Mouse (Mus musculus) kidney, adult 8-10 months (tissue): ENCODE measurements around the gene Pi4k2b.

ENCODE experiments used
- DNase-seq, 2 experiments: peaks; one replicate each; pipeline ENCODE4 v3.0.0; 2022

The Pi4k2b gene

GRCm38 (mm10) chr5:52782523-52783250, 41.3 kb downstream of the Pi4k2b start:
- peak; percentile 81 to 89 for DNase-seq

DNA sequence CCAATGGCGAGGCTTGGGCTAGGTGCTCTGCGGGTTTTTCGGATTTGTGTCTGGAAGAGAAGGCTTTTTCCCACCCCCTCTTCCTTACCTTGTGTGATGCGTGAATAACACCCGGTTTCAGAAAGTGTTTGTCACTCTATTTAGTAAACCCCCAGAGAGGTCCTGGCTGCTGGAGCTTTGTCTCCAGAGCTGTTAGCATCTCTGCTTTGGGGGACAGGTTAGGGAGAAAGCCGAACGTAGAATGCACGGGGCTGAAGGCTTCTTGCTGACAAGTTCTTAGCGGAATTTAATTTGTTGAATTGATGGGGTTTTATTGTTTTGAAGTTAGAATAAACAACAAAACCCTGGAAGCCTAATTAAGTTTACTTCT, 41.9 kb downstream of the Pi4k2b start:
- DNase-seq = no peak

DNA sequence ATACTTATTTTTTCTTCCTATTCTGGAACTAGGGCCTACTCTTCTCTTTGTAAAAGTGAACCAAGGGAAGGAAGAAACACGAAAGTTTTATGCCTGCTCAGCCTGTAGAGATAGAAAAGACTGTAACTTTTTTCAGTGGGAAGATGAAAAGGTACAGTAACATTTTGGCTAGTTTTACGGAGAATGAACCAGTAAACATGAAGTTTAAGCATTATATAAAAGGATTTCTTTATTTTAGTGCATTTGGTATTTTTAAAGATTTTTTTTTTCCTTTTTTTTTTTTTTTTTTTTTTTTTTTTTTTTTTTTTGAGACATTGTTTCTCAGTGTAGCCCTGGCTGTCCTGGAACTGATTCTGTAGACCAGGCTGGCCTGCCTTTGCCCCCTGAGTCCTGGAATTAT, 42.6 kb downstream of the Pi4k2b start:
- no peak for DNase-seq

- no peak for DNase-seq
Measured at GRCm38 (mm10) chr5:52786556-52787322, 45.4 kb downstream of the Pi4k2b start.

DNA sequence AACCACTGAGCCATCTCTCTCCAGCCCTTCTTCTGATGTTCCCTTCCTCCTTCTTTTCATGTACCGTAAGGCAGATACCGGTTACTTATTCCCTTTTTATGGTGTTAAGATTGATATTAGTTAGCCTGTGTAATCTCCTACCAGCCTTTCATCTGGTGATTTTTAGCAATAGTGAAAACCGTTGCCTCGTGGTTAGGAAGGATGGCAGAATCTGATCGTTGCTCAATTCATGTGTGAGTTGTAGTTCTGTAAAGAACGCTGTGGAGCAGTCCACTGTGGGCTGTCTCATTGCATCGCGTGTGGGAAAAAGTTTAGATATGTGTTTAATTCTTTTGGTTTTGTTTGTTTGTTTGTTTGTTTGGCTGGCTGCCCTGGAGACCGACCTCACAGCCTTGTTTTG, 51.9 kb downstream of the Pi4k2b start:
- no peak for DNase-seq

DNA sequence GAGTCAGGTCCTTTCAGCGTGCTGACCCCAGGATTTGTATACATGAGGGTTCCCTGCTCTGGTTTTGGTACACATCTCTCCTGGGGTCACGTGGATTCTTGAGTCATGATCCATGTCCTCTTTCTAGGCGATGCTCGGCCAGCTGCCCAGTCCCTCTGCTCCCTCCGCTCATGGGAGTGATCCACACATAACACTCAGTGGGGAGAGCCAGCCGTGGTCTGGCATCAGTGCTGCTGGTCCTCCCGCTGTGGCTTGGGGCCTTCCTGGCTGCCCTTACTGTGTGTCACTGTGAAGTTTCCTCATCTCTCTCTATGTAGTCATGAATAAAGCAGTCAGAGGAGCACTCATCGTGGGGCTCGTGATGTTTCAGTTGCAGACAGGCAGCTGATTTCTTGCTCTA, 52.7 kb downstream of the Pi4k2b start:
- no peak for DNase-seq

DNA sequence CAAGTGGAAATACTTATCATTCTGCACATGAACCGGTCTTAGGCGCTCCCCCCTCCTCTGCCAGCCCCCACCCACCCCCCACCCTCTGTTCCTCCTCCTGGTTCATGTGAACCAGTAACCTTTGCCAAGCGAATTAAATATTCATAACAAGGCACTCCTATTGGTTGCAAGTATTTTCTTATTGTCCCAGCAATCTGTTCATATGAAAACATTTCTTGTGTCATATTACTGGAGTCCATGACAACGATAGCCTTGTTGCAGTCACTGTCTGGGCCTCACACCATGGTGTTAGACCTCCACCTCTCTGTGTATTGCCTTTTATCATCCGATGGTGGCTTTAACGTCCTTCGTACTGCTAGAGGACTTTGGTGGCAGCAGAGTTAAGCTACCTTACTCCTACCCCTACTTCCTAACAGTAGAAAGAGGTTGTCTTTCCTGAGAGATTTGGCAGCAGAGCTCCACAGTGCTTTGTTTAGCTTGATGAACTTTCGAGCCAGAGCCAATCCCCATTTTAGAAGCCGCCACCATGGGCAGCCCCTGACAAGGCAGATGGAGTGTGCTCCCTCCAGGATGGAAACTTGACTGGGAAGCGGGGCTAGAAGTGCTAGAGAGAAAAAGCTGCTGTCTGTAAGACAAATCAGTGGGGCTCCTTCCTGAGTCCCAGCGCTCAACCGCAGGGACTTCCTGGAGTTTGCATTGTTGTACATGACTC, 58.1 kb downstream of the Pi4k2b start:
- DNase-seq = no peak

- DNase-seq = no peak
Measured at GRCm38 (mm10) chr5:52805801-52806200, 64.4 kb downstream of the Pi4k2b start.

GRCm38 (mm10) chr5:52806349-52806748, 65.0 kb downstream of the Pi4k2b start:
- no peak for DNase-seq

DNA sequence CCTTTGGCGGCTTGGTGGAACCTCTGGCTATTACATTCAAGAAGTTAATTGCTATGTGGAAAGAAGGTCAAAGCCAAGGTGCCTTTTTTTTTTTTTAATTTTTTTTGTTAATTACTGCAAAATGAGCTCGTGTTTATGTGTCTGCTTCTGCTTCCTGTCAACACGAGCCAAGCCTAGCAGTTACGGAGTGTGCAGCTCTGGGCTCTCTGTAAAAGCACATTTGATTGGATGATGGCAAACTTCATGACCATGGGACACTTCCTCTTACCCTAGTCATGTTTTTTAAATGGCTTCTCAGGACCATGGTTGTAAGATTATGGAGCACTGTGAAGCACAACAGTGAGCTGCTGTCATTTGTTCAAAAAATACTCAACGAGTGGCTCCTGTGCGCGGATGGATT, 65.7 kb downstream of the Pi4k2b start:
- DNase-seq = no peak

DNA sequence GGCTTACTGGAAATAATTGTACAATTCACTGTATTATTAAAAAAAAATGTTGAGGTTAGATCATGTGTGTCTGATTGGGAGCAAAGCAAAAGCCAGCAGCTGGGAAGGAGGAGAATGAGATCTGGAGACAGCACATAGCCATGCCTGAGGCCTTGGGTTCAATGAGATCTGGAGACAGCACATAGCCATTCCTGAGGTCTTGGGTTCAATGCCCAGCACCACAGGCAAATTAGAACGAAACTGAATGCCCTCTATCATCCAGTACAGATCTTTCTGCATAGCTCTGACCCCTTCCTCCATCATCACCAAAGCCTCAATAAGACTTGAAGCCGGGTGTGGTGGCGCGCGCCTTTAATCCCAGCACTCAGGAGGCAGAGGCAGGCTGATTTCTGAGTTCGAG, 69.1 kb downstream of the Pi4k2b start:
- DNase-seq = no peak

DNA sequence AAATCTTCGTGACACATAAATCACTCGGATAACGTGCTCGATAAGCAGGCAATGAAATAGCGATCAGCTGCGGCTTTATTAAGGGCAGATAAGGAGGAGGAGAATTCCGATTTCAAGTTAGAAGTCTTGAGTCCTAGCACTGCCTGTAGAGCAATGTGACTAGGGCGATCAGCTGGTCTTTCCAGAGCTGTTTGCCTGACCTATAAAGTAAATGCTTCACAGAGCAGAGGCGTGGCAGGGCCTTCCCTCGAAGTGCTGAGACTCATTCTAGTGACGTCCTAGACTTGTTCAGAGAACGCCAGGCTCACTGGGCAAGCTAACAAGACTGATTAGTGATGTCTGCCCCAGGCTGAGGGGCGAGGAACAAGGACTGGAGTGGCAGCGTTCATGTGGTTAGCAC, 69.7 kb downstream of the Pi4k2b start:
- no peak for DNase-seq

DNA sequence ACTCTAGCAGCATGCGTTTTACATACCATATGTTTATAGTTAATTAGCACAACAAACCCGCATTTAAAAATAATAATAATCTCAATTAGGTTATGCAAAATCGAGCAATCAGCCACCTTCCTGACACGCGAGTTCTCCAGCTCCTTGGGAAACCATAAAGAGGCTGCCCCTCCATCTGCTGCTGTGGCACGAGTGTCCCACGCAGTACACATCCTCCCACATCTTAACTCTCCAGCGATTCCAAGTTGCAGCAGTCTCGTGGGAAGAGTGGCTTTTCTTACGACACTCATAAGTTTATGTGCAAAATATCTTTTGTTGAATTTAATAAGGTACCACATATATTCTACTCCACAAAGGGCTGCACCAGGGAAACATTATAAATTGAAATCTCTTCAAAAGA, 71.1 kb downstream of the Pi4k2b start:
- DNase-seq = no peak

GRCm38 (mm10) chr5:52813312-52813711, 71.9 kb downstream of the Pi4k2b start:
- DNase-seq = no peak

DNA sequence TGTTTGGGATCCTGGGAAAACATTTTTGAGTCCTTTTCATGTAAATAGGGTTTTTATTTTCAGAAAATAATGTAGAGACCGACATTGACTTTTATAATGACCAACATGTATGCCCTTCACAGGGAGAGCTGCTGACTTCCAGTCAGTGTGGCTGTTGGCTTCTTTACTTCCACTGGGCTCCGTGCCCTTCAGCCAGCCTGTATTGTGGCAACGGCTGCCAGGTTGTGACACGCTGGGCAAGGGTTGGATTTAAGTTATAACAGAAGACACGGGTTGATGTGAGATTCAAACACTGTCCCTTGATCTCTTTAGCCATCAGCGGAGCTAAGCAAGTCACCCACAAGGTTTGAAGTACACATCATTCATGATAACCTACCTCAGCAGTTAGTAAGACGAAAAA, 77.3 kb downstream of the Pi4k2b start:
- DNase-seq = no peak
